Mouse (Mus musculus) myocyte (in vitro differentiated cells): ENCODE data around the gene Cxcr5.

Source experiments
- POLR2A ChIP-seq: IDR thresholded peaks from one replicate; pipeline ENCODE4 v1.6.1; 2011; ENCODE audit warnings: low read depth, mild to moderate bottlenecking, control low read depth, moderate library complexity; ENCODE audit not compliant: insufficient read length
- POLR2AphosphoS2 ChIP-seq: IDR thresholded peaks from one replicate; pipeline ENCODE4 v1.6.1; 2011; ENCODE audit warnings: low read depth, control low read depth; ENCODE audit not compliant: insufficient read length

GRCm38 (mm10) chr9:44573306-44573705 lies 11.6 kb upstream of the Cxcr5 start:
- no peak for TF ChIP-seq POLR2AphosphoS2
- no peak for TF ChIP-seq POLR2A
